Mouse (Mus musculus) liver, postnatal 0 days (tissue): ENCODE results near the gene Yap1.

ENCODE experiments used
- CTCF ChIP-seq: sonication (generic); IDR thresholded peaks from 2 replicates; pipeline ENCODE4 v1.5.1; 2016; ENCODE audit warnings: antibody characterized with exemption, low read depth
- EP300 ChIP-seq: IDR thresholded peaks from 2 replicates; pipeline ENCODE4 v1.6.1; 2016; ENCODE audit warnings: antibody characterized with exemption, low read depth, mild to moderate bottlenecking

- TF ChIP-seq CTCF = no peak
- no peak for TF ChIP-seq EP300
These were observed 11.7 kb downstream of the Yap1 start for GRCm38 (mm10) chr9:7992651-7993050.
